Mouse (Mus musculus): ENCODE measurements around the gene Stk36. TPM values are rescaled to one million over a fixed set of nuclear protein-coding genes. Genes with fewer than 3 reads are reported as not detected.

The Stk36 gene
- polyA plus RNA-seq, 1 experiment from 2014 or later: 9.1 TPM

GRCm38 (mm10) chr1:74594434-74594833 is 6.8 kb upstream of the Stk36 start:
- Histone ChIP-seq H3K4me2 (replicated peaks; ENCODE audit: low read depth, low read length) (no peak overlapping the region), H3K27ac (ENCODE audit: low read length) (no peak overlapping the region), H3K9ac (replicated peaks; ENCODE audit: low read length) (no peak overlapping the region), H3K4me1 (ENCODE audit: insufficient read depth, low read length) (no peaks in the 10 kb centered on the region), H3K9me3 (ENCODE audit: low read length) (no peaks in the 10 kb centered on the region), H3K36me3 (ENCODE audit: insufficient read depth, low read length) (peaks cover 72% of the 10 kb centered on the region), H3K27me3 (ENCODE audit: insufficient read depth, low read length) (no peaks in the 10 kb centered on the region), H3K4me3 (ENCODE audit: low read length) (no peak overlapping the region)
- WGBS: 86% methylated on average over 8 of the region's 8 CpGs
- ATAC-seq (ENCODE audit: low FRiP score, low TSS enrichment): no peak

- H3K27me3 ChIP-seq (ENCODE audit: insufficient read depth, low read length): no peaks in the 10 kb centered on the region
- H3K9me3 ChIP-seq (ENCODE audit: low read length): no peaks in the 10 kb centered on the region
- H3K4me2 ChIP-seq (replicated peaks; ENCODE audit: low read depth, low read length): peak overlapping the region; percentile 60
- peaks cover 29% of the 10 kb centered on the region for H3K36me3 ChIP-seq (ENCODE audit: insufficient read depth, low read length)
- WGBS: 8% methylated on average over 26 of the region's 26 CpGs
- ATAC-seq (ENCODE audit: low FRiP score, low TSS enrichment): peak; percentile 76
- H3K4me1 ChIP-seq (ENCODE audit: insufficient read depth, low read length): peaks cover 8% of the 10 kb centered on the region
- H3K9ac ChIP-seq (replicated peaks; ENCODE audit: low read length): peak overlapping the region; percentile 85
- H3K4me3 ChIP-seq (ENCODE audit: low read length): peak overlapping the region; percentile 90
- peak overlapping the region; percentile 31; the same call in 1 of the 2 replicates for H3K27ac ChIP-seq (ENCODE audit: low read length)
Measured at GRCm38 (mm10) chr1:74600501-74601266, 561 bp upstream of the Stk36 start.

GRCm38 (mm10) chr1:74624183-74624582 is 22.9 kb downstream of the Stk36 start:
- Histone ChIP-seq H3K4me3 (ENCODE audit: low read length) (no peak overlapping the region), H3K27me3 (ENCODE audit: insufficient read depth, low read length) (no peaks in the 10 kb centered on the region), H3K9ac (replicated peaks; ENCODE audit: low read length) (no peak overlapping the region), H3K4me1 (ENCODE audit: insufficient read depth, low read length) (no peaks in the 10 kb centered on the region), H3K27ac (ENCODE audit: low read length) (no peak overlapping the region), H3K4me2 (replicated peaks; ENCODE audit: low read depth, low read length) (no peak overlapping the region), H3K9me3 (ENCODE audit: low read length) (no peaks in the 10 kb centered on the region), H3K36me3 (ENCODE audit: insufficient read depth, low read length) (0 out of 2 replicates have a peak, but pooled peaks cover 3% of the 10 kb centered on the region)
- whole genome bisulfite sequencing: 89% methylated on average over 1 of the region's 1 CpGs
- no peak for ATAC-seq (ENCODE audit: low FRiP score, low TSS enrichment)

GRCm38 (mm10) chr1:74626076-74626475 is 24.8 kb downstream of the Stk36 start:
- Histone ChIP-seq H3K4me3 (ENCODE audit: low read length) (no peak overlapping the region), H3K9ac (replicated peaks; ENCODE audit: low read length) (no peak overlapping the region), H3K36me3 (ENCODE audit: insufficient read depth, low read length) (0 out of 2 replicates have a peak, but pooled peaks cover 3% of the 10 kb centered on the region), H3K27me3 (ENCODE audit: insufficient read depth, low read length) (no peaks in the 10 kb centered on the region), H3K9me3 (ENCODE audit: low read length) (no peaks in the 10 kb centered on the region), H3K27ac (ENCODE audit: low read length) (no peak overlapping the region), H3K4me2 (replicated peaks; ENCODE audit: low read depth, low read length) (no peak overlapping the region), H3K4me1 (ENCODE audit: insufficient read depth, low read length) (no peaks in the 10 kb centered on the region)
- no peak for ATAC-seq (ENCODE audit: low FRiP score, low TSS enrichment)
- 76% methylated on average over 4 of the region's 4 CpGs for WGBS

GRCm38 (mm10) chr1:74628001-74628400 is 26.8 kb downstream of the Stk36 start:
- Histone ChIP-seq H3K4me2 (replicated peaks; ENCODE audit: low read depth, low read length) (no peak overlapping the region), H3K4me3 (ENCODE audit: low read length) (no peak overlapping the region), H3K9me3 (ENCODE audit: low read length) (no peaks in the 10 kb centered on the region), H3K27me3 (ENCODE audit: insufficient read depth, low read length) (no peaks in the 10 kb centered on the region), H3K27ac (ENCODE audit: low read length) (no peak overlapping the region), H3K9ac (replicated peaks; ENCODE audit: low read length) (no peak overlapping the region), H3K4me1 (ENCODE audit: insufficient read depth, low read length) (no peaks in the 10 kb centered on the region), H3K36me3 (ENCODE audit: insufficient read depth, low read length) (0 out of 2 replicates have a peak, but pooled peaks cover 3% of the 10 kb centered on the region)
- no peak for ATAC-seq (ENCODE audit: low FRiP score, low TSS enrichment)
- WGBS: 45% methylated on average over 7 of the region's 7 CpGs

- Histone ChIP-seq H3K27ac (ENCODE audit: low read length) (no peak overlapping the region), H3K4me1 (ENCODE audit: insufficient read depth, low read length) (no peaks in the 10 kb centered on the region), H3K4me3 (ENCODE audit: low read length) (no peak overlapping the region), H3K27me3 (ENCODE audit: insufficient read depth, low read length) (no peaks in the 10 kb centered on the region), H3K9ac (replicated peaks; ENCODE audit: low read length) (no peak overlapping the region), H3K36me3 (ENCODE audit: insufficient read depth, low read length) (0 out of 2 replicates have a peak, but pooled peaks cover 6% of the 10 kb centered on the region), H3K4me2 (replicated peaks; ENCODE audit: low read depth, low read length) (no peak overlapping the region), H3K9me3 (ENCODE audit: low read length) (no peaks in the 10 kb centered on the region)
- ATAC-seq (ENCODE audit: low FRiP score, low TSS enrichment): no peak
- 79% methylated on average over 4 of the region's 4 CpGs for WGBS
Measured at GRCm38 (mm10) chr1:74632734-74633133, 31.5 kb downstream of the Stk36 start.

- no peak overlapping the region for H3K27ac ChIP-seq (ENCODE audit: low read length)
- no peak overlapping the region for H3K9ac ChIP-seq (replicated peaks; ENCODE audit: low read length)
- H3K4me1 ChIP-seq (ENCODE audit: insufficient read depth, low read length): no peaks in the 10 kb centered on the region
- ATAC-seq (ENCODE audit: low FRiP score, low TSS enrichment): no peak
- no peak overlapping the region for H3K4me3 ChIP-seq (ENCODE audit: low read length)
- H3K27me3 ChIP-seq (ENCODE audit: insufficient read depth, low read length): no peaks in the 10 kb centered on the region
- 77% methylated on average over 2 of the region's 2 CpGs for WGBS
- H3K36me3 ChIP-seq (ENCODE audit: insufficient read depth, low read length): no peaks in the 10 kb centered on the region
- H3K9me3 ChIP-seq (ENCODE audit: low read length): no peaks in the 10 kb centered on the region
- H3K4me2 ChIP-seq (replicated peaks; ENCODE audit: low read depth, low read length): no peak overlapping the region
Measured at GRCm38 (mm10) chr1:74643524-74643923, 42.3 kb downstream of the Stk36 start.

- no peak for ATAC-seq (ENCODE audit: low FRiP score, low TSS enrichment)
- Histone ChIP-seq H3K36me3 (ENCODE audit: insufficient read depth, low read length) (no peaks in the 10 kb centered on the region), H3K9me3 (ENCODE audit: low read length) (no peaks in the 10 kb centered on the region), H3K9ac (replicated peaks; ENCODE audit: low read length) (no peak overlapping the region), H3K27ac (ENCODE audit: low read length) (no peak overlapping the region), H3K4me1 (ENCODE audit: insufficient read depth, low read length) (no peaks in the 10 kb centered on the region), H3K27me3 (ENCODE audit: insufficient read depth, low read length) (no peaks in the 10 kb centered on the region), H3K4me2 (replicated peaks; ENCODE audit: low read depth, low read length) (no peak overlapping the region), H3K4me3 (ENCODE audit: low read length) (no peak overlapping the region)
Measured at GRCm38 (mm10) chr1:74643926-74644325, 42.7 kb downstream of the Stk36 start.

- Histone ChIP-seq H3K4me2 (replicated peaks; ENCODE audit: low read depth, low read length) (peak within 1 kb of the TSS; percentile 64), H3K4me1 (ENCODE audit: insufficient read depth, low read length) (peaks cover 12% of the 10 kb centered on the region), H3K27ac (ENCODE audit: low read length) (peak within 1 kb of the TSS; percentile 86), H3K27me3 (ENCODE audit: insufficient read depth, low read length) (no peaks in the 10 kb centered on the region), H3K9ac (replicated peaks; ENCODE audit: low read length) (peak within 1 kb of the TSS; percentile 86), H3K9me3 (ENCODE audit: low read length) (no peaks in the 10 kb centered on the region), H3K36me3 (ENCODE audit: insufficient read depth, low read length) (no peaks in the 10 kb centered on the region), H3K4me3 (ENCODE audit: low read length) (peak within 1 kb of the TSS; percentile 88)
- WGBS: under 1% methylated on average over 59 of the region's 66 CpGs
- peak; percentile 99 for ATAC-seq (ENCODE audit: low FRiP score, low TSS enrichment)
Measured at GRCm38 (mm10) chr1:74661448-74662195, 60.4 kb downstream of the Stk36 start, which contains the start of gene Ttll4. Gene Ttll4 (plus strand): TSS chr1:74661745.

Measured in kidney, embryonic 16.5 days (tissue).